Mouse (Mus musculus) lung, adult 2 months (tissue): Measurements from ENCODE around the gene Rpap3. TPM values are rescaled to one million over a fixed set of nuclear protein-coding genes. Genes with fewer than 3 reads are reported as not detected.
A peak's percentile ranks its signal among the peaks of the same experiment; 100 is the strongest.

Experiments
- DNase-seq: peaks from one replicate; pipeline ENCODE4 v3.0.0; 2022
- H3K4me1 ChIP-seq: fragments of 200-500 bp; 2 replicates; pipeline ENCODE4 v1.6.1; 2011; ENCODE audit warnings: low read length; ENCODE audit not compliant: control insufficient read depth, insufficient read depth
- H3K4me3 ChIP-seq: fragments of 200-500 bp; replicated peaks from 2 replicates; pipeline ENCODE3; 2011; ENCODE audit warnings: low read depth, mild to moderate bottlenecking, control low read depth, low read length; ENCODE audit errors: extremely low read depth
- CTCF ChIP-seq: fragments of 200-500 bp; IDR thresholded peaks from 2 replicates; pipeline ENCODE4 v1.5.1; 2011; ENCODE audit warnings: mild to moderate bottlenecking, low read length, control low read depth; ENCODE audit not compliant: insufficient read depth
- POLR2A ChIP-seq: fragments of 200-500 bp; IDR thresholded peaks from 2 replicates; pipeline ENCODE4 v1.6.1; 2011; ENCODE audit warnings: low read depth, mild to moderate bottlenecking, control low read depth, low read length, borderline replicate concordance; ENCODE audit errors: extremely low read depth
- WGBS: fragments of 180-500 bp; shearing (Covaris S2); methylation state at CpG from one replicate; pipeline ENCODE4 v1.1.7; 2018; 5-methylcytosine and 5-hydroxymethylcytosine counted together
- polyA plus RNA-seq: library from polyadenylated mRNA; depleted of rRNA; stranded (reverse); fragments of >200 nt; gene quantifications from 2 replicates; pipeline ENCODE4 v1.2.3, GENCODE M21; 2012

Gene Rpap3
- polyA plus RNA-seq, 1 experiment: 5.0 TPM

GRCm38 (mm10) chr15:97725198-97725785 lies 19.7 kb upstream of the Rpap3 start:
- TF ChIP-seq POLR2A (no peak), CTCF (no peak)

GRCm38 (mm10) chr15:97724346-97725197 lies 18.9 kb upstream of the Rpap3 start:
- H3K4me3 ChIP-seq: no peak overlapping the region
- TF ChIP-seq CTCF (no peak), POLR2A (no peak)
- DNase-seq: no peak
- 84% methylated on average over 17 of the region's 17 CpGs for WGBS
- peaks cover 7% of the 10 kb centered on the region for H3K4me1 ChIP-seq

More at GRCm38 (mm10) chr15:97725198-97725785, 19.7 kb upstream of the Rpap3 start:
- no peak for DNase-seq
- WGBS: 62% methylated on average over 6 of the region's 6 CpGs
- no peak overlapping the region for H3K4me3 ChIP-seq
- peaks cover 2% of the 10 kb centered on the region; the same call in 1 of the 2 replicates for H3K4me1 ChIP-seq

- TF ChIP-seq POLR2A (no peak), CTCF (no peak)
- Histone ChIP-seq H3K4me1 (peaks cover 7% of the 10 kb centered on the region), H3K4me3 (no peak overlapping the region)
- 90% methylated on average over 6 of the region's 6 CpGs for WGBS
- no peak for DNase-seq
Measured at GRCm38 (mm10) chr15:97723536-97724345, 18.1 kb upstream of the Rpap3 start.

GRCm38 (mm10) chr15:97721008-97721701 lies 15.5 kb upstream of the Rpap3 start:
- TF ChIP-seq CTCF (no peak), POLR2A (no peak)
- Histone ChIP-seq H3K4me3 (no peak overlapping the region), H3K4me1 (peaks cover 17% of the 10 kb centered on the region)
- no peak for DNase-seq
- WGBS: 53% methylated on average over 15 of the region's 15 CpGs

- WGBS: 42% methylated on average over 12 of the region's 12 CpGs
- TF ChIP-seq CTCF (no peak), POLR2A (0 out of 2 replicates have a peak, but pooled peaks have one; percentile 18)
- no peak for DNase-seq
- no peak overlapping the region for H3K4me3 ChIP-seq
- peaks cover 17% of the 10 kb centered on the region for H3K4me1 ChIP-seq
Measured at GRCm38 (mm10) chr15:97720026-97720675, 14.5 kb upstream of the Rpap3 start.

GRCm38 (mm10) chr15:97719494-97719893 lies 13.9 kb upstream of the Rpap3 start:
- WGBS: 68% methylated on average over 12 of the region's 12 CpGs
- TF ChIP-seq CTCF (no peak), POLR2A (0 out of 2 replicates have a peak, but pooled peaks have one; percentile 0)
- H3K4me1 ChIP-seq: peaks cover 17% of the 10 kb centered on the region
- no peak overlapping the region for H3K4me3 ChIP-seq
- DNase-seq: no peak

- Histone ChIP-seq H3K4me1 (peaks cover 17% of the 10 kb centered on the region), H3K4me3 (no peak overlapping the region)
- TF ChIP-seq POLR2A (no peak), CTCF (no peak)
- 71% methylated on average over 8 of the region's 8 CpGs for WGBS
- DNase-seq: no peak
Measured at GRCm38 (mm10) chr15:97718535-97719155, 13.0 kb upstream of the Rpap3 start.

GRCm38 (mm10) chr15:97717861-97718534 lies 12.4 kb upstream of the Rpap3 start:
- TF ChIP-seq POLR2A (no peak), CTCF (peak; percentile 90)
- Histone ChIP-seq H3K4me1 (peaks cover 17% of the 10 kb centered on the region), H3K4me3 (no peak overlapping the region)
- WGBS: 14% methylated on average over 12 of the region's 12 CpGs
- DNase-seq: peak; percentile 45
